ENCODE assay signal across 12 mouse cellular contexts in genomic region chr12:81922838-81923237, GRCm38 (mm10).
"Had no signal": no experiment of that assay in that cellular context is flagged by ENCODE, and none has a peak within 500 bp of the region (broad histone marks: within the 10 kb centered on the region; RNA-seq: fewer than 3 reads in every experiment).

No protein-coding gene starts in this region.

- DNase-seq: kidney, postnatal 14 days; left cerebral cortex, postnatal 4 days; lung, adult 18-20 months; midbrain, embryonic 14.5 days; right cerebral cortex, adult 18-20 months; right cerebral cortex, postnatal 25 days; thymus, postnatal 36 days had no signal

- H3K9ac ChIP-seq: kidney, embryonic 15.5 days; limb, embryonic 13.5 days; liver, embryonic 14.5 days; neural tube, embryonic 15.5 days had no signal

- H3K9me3 ChIP-seq: kidney, embryonic 15.5 days; limb, embryonic 13.5 days; neural tube, embryonic 15.5 days had no signal

- H3K27me3 ChIP-seq: kidney, embryonic 15.5 days; limb, embryonic 13.5 days; neural tube, embryonic 15.5 days had no signal

- H3K4me3 ChIP-seq: kidney, embryonic 15.5 days; limb, embryonic 13.5 days; myocyte; neural tube, embryonic 15.5 days had no signal

- H3K27ac ChIP-seq: kidney, embryonic 15.5 days; limb, embryonic 13.5 days; liver, embryonic 14.5 days; neural tube, embryonic 15.5 days had no signal

- H3K4me2 ChIP-seq: kidney, embryonic 15.5 days; limb, embryonic 13.5 days; neural tube, embryonic 15.5 days had no signal
